Mouse (Mus musculus) adrenal gland, adult 8-10 months (tissue): Measurements from ENCODE around the gene Polr3e. TPM values are rescaled to one million over a fixed set of nuclear protein-coding genes. Genes with fewer than 3 reads are reported as not detected.
"Not testable (repeated sequence)": the region's sequence is repeated elsewhere in the genome, so short reads cannot be mapped to it uniquely, and the experiment has no call there.

Source experiments
- DNase-seq: peaks from one replicate; pipeline ENCODE4 v3.0.0; 2022
- total RNA-seq, 4 experiments: library from RNA; stranded (reverse); gene quantifications; 2 replicates each; pipeline ENCODE4 v1.2.4; 2022

Polr3e gene
- total RNA-seq: 10 to 100 TPM; 23.6 to 34.6 (median 27.7) TPM

DNA sequence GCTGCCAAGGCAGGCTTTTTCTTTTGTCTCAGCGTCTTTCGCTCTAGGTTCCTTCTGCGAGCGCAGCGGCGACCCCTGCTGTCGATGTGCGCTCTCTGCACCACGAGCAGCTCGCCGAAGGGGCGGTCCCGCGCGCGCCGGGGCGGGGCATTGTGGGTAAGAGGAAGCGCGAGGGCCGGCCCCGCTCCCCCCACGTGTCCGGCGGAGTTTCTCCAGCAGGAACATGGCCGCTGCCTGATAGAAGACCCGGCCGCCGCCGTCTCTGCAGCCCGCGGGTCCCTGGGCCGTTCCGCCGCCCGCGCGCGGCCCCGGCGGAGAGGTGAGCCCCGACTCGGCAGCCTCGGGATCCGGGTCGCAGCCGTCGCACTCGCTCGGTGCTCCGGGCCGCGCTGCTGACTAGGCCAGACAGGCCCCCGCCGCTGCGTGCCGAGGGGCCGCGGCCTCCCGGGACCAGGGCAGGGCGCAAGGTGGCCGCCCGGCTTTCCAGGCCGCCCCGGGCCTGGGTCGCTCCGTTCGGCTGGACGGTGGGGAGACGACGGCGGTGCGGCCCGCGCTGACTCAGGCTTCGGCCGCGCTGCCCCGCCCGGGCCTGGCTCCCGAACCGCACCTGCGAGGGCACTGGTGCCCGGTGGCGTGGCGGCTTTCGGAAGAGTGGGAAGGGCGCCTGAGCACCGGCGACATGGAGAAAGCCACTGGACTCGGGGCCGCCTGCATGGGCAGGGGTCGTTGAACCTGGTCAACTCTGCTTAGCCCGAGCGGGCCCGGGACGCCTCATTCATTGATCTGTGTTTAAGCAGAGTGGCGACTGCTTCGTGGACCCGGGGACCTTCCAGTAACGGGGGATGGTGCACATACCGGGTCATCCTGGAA is at the start of gene Polr3e:
TSS of gene Polr3e (plus strand) at position 153 of the 870 bp plus-strand sequence.
- DNase-seq: peak; percentile 99

DNA sequence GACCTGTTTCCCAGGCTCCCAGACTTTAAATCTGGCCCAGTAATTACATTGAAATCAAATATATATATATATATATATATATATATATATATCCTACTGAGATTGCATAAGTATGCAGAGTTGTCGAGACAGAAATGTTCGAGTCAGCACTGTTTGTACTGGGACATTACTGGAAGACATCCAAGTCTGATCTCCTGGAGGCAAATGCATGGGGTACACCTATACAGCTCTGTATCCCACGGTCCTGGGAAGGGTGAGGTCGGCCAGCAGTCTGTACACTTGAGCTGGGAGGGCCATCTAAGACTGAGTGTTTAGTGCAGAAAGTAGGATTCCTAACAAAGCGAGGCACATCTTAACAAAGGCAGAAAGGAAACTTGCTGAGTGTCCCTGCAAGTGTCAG is 47.7 kb upstream of the Polr3e start:
- DNase-seq: no peak

DNA sequence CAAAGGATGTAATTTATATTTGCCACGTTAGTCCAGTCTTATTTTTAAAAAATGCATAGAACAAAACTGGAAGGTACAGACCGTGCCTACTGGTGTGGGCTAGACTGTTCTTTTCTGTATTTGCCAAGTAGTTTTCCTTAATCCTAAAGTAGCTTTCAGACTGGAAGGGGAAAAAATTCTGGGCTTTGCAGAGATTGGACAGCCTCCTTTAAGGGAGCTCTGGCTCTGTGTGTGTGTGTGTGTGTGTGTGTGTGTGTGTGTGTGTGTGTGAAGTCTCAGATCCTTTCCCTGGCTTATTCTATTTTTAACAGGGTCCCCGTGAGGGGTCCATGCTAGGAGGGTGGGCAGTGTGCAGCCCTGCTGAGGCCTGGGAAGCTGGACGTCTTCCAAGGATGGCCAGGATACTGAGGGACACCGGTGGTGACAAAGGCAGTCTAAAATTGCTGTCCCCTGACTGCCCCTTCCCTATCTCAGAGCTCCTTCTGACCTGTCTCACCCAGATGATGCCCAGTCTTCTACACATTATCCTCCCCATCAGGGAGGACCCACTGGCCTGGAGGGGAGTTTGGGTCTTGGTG is 47.0 kb upstream of the Polr3e start:
- no peak for DNase-seq

DNA sequence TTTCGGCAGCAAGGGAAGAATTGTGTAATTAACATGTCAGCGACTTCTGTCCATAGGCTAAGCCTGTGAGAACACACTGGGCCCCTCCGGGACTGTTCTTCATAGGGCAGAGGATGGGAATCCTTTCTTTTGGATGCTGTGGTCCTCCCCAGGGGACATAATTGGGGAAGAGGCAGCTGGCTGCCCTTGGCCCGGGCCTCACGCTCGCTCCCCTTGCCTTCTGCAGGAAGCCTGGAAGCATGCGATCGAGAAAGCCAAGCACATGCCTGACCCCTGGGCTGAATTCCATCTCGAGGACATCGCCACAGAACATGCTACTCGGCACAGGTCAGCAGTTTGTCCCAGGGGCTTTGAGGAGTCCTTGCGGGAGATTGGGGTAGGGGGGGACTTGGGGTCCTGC is 44.5 kb upstream of the Polr3e start:
- DNase-seq: no peak

DNA sequence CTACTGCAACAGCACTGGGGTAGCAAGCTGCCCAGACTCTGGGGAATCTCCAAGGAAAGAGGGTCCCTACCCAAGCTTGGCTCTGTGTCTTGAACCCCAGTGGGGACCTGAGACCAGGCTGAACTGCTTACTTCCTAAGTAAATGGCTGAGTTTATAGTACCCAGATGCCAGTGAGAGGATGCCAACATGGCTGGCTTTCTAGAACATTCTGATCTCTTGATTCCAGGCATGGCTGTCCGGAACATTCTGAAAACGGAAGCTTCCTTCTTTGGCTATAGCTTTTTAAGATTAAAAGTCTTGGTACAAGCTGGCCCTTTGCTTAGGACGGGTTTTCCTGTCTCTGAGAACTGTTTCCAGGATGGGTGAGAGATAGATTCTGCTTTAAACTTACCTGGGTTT is 43.5 kb upstream of the Polr3e start:
- no peak for DNase-seq

DNA sequence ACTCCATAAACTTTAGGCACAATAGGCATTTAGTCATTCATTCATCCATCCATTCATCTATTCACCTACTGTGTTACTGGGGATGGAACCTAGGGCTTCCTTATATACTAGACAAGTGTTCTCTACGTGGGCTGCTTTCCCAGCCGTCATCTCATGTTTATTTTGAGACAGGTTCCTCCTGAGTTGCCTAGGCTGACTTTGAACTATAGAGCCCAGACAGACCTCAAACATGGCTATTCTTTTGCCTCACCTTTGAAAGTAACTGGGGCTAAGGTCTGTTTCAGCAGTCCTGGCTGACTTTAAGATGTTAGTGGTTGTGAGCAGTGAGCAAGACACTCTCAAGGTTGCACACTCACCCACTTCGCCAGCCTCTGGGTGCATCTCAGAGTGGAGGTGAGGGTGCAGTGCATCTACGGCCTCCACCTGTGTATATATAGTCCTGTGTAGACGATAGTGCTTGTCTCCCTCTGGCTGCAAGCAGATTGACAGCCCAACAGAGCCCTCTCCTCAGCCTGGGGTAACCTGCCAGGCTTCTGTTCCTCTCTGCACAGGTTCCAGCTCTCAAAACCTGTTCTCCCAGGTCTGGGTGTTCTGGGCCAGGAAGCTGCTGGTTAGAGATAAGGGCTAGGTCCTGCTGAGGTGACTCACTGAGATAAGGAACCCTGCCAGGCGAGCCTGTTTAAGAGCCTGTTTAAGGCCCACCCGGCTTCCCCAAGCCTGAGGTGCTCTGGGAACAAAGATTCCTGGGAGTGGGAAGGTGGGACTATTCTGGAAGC is 42.6 kb upstream of the Polr3e start:
- DNase-seq: no peak

DNA sequence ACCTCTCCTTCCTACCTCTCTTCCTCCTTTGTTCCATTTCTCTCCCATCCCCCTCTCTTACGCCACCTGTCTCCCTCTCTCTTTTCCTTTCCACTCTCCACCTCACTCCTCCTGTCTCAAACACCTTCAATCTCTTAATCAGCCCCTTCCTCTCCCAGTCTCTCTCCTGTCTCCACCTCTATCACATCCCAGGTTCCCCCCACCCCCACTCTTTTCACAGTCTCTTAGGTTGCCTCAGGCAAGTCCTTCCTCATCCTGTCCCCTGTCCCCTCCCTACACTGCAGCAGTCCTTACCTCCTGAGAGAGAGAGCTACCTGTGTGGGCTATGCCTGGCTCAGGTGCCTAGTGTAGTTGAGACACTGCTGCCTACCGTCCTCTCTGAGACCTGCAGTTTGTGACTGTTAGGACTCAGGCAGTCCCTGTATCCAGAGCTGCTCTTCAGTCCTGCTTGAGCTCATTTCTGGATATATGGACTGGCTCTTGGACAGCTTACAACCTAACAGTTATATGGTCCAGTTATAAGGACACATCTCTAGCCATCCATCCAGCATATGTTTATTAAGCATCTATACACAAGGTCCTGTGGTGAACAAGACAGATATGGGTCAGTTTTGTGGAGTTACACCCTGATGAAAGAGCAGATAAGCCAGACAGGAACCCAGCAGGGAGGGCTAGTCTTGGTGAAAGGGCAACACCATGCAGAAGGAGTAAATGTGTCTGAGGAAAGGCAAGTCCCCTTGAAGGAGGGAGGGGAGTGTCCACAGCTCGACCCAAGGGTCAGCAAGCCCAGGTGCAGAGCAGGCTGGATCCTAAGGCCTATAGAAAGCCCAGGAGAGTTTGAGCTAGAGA is 41.8 kb upstream of the Polr3e start:
- no peak for DNase-seq

DNA sequence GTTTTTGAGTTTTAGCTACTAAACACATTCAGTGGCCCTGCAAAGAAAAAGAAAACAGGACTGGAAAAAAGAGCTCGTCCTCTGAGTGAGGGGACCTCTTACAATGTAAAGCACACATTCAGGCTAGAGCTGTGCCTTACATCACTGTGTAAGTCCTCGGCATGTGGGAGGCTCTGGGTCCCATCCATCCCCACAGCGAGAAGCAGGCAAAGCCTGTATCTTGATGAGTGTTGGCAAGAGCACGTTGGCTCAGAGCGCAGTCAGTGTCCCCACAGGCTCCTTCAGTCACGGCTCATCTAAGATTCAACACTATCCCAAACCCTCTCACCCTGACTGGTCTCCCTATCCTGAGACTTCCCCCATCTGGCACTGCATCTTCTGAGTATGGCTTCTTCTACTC is 39.3 kb upstream of the Polr3e start:
- DNase-seq: no peak

DNA sequence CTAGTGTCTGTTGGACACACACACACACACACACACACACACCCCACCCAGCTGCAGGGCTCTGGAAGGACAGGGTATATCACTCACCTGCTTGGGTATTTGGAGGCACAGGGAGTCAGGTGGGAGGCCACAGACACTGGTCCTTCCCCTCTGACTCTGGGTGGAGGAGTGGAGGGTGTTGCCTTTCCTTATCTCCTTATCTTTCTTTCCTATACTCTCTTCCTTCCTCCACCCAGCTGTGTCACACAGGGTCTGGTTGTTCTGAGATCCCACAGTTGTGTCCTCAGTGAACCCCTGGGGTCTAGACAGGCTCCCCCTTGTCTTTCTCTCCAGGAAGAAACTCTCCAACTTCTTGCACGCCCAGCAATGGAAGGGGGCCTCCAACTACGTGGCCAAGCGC is 37.6 kb upstream of the Polr3e start:
- no peak for DNase-seq

DNA sequence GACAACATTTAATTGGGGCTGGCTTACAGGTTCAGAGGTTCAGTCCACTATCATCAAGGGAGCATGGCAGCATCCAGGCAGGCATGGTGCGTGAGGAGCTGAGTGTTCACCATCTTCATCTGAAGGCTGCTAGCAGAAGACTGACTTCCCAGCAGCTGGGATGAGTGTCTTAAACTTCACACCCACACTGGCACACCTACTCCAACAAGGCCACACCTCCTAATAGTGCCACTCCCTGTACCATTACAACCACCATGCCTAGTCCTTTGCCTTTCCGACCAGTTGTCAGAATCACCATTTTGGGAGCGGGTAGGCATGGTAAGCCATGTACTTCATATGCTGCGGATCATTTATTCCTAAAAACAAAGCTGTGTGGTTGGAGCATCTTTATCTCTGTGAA is 36.8 kb upstream of the Polr3e start:
- DNase-seq: no peak

DNA sequence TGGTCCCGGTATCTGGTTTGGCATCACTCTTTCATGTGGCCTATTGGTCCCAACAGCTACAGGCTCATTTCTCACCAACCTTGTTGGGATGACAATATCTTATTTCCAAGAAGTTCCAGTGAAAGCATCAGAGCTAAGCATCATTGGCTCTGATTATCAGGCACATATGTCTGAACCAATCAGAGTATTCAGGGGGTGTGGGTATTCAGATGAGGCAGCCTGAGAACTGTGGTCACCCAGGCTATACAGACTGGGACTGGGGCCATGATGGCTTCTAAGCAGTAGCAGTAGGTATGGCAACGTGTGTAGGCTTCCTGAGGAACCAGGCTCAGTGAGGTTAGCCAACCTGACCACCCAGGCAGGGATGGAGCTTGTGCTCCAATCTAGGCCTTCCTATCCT is 36.1 kb upstream of the Polr3e start:
- no peak for DNase-seq

DNA sequence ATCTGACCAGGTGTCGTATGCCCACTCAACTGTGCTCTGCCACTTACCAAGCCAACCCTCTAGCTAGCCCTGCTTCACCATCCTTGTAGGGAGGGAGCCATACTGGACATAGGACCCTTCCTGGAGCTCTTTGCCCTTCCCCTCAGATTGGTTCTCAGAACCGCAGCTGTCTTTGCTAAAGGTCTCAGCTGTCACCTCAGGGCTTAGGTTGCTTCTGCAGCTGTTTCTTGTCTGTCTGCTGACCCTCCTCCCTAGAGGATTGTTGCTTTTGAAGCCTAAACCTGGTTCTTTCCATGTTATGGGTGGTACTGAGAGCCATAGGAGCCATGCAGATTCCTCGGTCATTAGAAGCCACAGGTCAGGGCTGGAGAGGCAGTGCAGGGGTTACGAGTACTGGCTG is 34.9 kb upstream of the Polr3e start:
- DNase-seq: no peak

DNA sequence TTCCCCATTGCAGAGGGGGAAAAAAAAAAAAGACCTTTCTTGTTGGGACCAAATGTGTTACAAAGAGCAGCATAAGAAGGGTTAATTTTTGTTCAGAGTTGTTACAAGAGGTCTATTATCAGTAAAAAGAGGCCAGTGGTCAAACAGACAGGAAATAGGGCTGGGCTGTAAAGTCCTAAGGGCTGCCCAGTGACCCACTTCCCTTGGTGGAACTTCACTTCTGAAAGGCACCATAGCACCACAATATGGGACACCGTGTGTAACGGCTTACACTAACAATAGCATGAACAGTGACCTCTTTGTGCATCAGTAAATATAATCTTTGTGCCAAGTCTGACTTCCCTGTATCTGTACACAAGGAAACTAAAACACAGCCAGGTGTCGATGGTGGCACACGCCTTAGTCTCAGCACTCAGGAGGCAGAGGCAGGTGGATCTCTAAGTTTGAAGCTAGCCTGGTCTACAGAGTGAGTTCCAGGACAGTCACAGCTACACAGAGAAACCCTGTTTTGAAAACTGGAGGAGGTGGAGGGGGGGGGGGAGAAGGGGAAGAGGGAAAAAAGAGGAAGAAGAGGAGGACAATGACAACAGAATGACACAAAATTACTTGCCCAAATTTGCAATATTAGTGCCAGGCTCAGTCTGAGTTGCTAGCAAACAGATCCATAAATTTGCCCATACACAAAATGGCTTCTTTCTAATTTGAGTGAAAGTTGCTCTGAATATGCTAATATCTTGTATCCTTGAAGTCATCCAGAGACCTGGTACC is 33.8 kb upstream of the Polr3e start:
- DNase-seq: no peak

DNA sequence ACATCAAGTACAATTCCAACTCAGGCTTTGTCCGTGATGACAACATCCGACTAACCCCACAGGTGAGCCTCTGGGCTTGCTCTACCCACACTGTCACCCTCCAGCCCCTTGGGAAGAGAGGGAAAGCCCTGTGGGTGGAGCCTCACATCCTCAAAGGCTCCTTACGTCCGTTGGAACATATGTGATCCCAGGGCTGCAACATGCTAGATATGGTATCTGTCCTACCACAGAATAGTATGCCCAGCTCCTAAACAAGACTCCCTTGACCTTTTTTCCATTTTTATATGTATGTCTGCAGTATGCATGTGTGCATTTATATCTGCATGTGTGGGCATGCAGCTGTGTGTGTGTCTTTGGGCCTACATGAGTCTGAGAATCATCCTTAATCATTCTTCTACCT is 32.8 kb upstream of the Polr3e start:
- DNase-seq: no peak

DNA sequence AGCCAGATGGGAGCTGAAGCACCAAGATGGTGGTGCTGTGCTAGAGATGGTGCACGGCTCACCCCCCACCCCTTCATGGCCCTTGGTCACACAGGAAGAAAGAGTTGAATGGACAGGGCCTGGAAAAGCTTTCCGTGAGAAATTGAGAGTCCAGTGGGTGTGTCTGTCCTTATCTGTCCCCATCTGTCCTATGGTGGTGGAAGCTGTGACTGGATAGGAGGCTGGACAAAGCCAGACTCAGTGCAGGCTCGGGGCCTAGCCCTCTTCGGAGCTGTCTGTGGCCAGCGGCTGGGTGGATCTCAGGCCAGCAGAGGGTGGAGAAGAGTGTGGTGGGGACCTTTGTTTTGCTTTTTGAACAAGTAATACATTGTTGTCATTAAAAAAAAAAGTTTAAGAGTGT is 24.4 kb upstream of the Polr3e start:
- no peak for DNase-seq

DNA sequence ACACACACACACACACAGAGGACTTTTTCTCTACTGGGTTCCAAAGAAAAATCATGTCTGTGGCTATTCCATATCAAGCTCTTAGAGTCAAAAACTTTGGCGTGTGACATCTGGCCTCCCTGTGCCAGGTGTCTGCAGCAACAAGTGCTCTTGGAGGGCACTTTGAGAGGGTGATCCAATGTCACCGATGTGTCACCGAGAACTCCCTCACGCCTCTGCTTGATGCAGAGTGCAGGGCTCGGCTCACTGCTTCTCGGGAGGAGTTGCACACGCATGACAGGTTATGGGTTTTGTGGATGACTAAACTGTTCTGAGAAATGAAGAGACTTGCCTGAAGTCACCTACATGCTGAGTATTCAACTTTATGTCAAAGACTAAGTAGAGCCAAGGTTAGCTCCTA is 20.5 kb upstream of the Polr3e start:
- DNase-seq: no peak

DNA sequence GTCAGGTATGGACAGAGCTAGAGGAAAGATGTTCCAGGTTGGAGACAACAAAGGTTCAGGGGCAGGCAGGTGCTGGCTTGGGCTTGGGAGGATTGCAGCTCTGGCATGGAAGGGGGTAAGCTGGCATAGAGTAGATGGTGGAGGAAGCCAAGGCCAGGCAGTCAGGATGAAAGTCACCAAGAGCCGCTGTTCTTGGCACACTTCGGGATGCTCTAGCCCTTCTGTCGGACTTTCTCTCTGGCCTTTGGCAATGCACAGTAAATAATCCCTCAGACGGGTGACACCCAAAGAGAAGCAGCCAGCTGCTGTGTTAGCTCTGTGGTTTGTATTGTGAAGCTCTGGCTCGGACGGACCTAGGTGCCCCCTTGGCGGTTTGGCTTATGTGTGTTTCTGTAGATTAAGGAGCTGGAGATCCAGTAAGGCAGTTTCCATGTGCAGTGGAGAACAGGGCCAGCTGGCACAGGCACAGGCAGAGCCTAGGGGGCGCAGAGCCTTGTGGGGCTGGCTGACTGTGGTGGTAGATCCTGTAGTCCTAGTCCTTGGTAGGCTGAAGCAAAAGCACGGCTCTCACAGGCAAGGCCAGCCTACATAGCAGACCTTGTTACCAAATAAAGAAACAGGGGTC is 19.7 kb upstream of the Polr3e start:
- peak; percentile 17 for DNase-seq

DNA sequence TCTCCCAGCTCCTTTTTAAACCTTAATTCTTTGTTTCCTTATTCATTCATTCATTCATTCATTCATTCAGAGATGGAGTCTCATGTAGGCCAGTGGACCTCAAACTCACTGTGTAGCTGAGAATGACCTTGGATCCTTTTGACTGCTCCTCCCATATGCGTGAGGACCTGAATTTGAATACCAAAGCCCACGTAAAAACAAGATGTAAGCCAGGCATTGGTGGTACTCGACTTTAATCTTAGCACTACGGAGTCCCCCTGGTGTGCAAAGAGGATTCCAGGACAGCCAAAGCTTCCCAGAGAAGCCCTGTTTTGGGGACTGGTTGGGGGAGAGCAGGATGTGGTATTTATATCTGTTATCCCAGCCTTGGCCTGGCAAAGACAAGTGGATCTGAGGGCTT is 17.4 kb upstream of the Polr3e start:
- no peak for DNase-seq

DNA sequence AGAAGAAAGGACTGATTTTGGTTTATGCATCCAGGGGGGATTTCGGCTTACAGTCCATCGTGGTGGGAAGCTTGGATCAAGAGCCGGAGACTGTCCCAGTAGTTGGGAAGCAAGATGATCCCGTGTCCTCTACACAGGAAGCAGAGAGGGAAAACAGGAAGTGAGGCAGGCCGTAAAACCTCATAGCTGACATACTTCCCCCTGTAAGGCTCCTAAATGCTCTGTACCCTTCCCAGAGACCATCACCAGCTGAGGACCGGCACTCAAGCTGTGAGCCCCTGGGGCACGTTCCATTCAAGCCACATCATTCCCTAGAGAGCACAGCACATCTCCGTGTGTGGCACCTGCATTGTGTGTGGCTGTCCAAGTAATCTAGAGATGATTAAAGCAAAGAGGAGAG is 15.8 kb upstream of the Polr3e start:
- no peak for DNase-seq

DNA sequence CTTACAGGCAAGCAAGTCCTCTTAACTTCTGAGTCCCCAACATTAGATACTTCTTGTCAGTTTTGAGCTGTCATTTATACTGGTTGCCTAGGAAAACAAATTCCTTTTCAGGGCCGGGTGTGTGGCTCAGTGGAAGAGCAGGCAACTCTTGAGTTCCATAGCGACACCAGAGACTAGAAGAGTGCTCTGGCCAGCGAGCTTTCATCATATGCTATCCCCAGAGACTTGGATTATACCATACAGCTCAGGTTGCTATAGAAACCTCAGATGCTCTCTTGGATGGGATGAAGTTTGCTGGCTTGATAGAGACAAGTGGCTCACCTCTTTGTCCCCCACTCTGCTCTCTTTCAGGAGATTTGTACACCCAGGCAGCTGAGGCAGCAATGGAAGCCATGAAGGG is 14.6 kb upstream of the Polr3e start:
- no peak for DNase-seq

DNA sequence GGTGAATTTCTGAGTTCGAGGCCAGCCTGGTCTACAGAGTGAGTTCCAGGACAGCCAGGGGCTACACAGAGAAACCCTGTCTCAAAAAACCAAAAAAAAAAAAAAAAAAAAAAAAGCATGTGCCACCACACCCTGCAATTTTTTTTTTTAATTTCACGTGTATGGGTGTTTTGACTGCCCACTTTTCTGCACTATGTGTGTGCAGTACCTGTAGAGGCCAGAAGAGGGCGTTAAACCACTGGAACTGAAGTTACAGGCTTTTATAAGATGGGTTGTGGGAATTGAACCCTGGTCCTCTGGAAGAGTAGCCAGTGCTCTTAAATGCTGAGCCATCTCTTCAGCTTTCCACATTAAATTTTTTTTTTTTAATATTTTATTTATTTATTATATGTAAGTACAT is 7.4 kb upstream of the Polr3e start:
- not testable (repeated sequence) for DNase-seq
